Mouse (Mus musculus) stomach, embryonic 14.5 days (tissue): ENCODE measurements around the gene Scrg1. TPM values are rescaled to one million over a fixed set of nuclear protein-coding genes. Genes with fewer than 3 reads are reported as not detected.
"Not testable (repeated sequence)": the region's sequence is repeated elsewhere in the genome, so short reads cannot be mapped to it uniquely, and the experiment has no call there.

Source experiments
- ATAC-seq: fragments of 200-750 bp; cut with Nextera tagmentation; 2 replicates; pipeline ENCODE4 v1.8.0; 2017; ENCODE audit warnings: low read depth, moderate TSS enrichment; ENCODE audit not compliant: insufficient number of reproducible peaks, insufficient read depth, low FRiP score
- H3K27ac ChIP-seq: fragments of 300-500 bp; sonication (generic); 2 replicates; pipeline ENCODE4 v1.5.1; 2014; ENCODE audit warnings: mild to moderate bottlenecking, low read length, moderate library complexity, mixed read lengths
- H3K27me3 ChIP-seq: fragments of 300-500 bp; sonication (generic); 2 replicates; pipeline ENCODE4 v1.6.1; 2014; ENCODE audit warnings: low read length, control low read depth, mixed read lengths; ENCODE audit not compliant: control insufficient read depth, insufficient read depth
- H3K36me3 ChIP-seq: fragments of 300-500 bp; sonication (generic); 2 replicates; pipeline ENCODE4 v1.6.1; 2014; ENCODE audit warnings: mild to moderate bottlenecking, control low read depth, low read length, moderate library complexity, mixed read lengths; ENCODE audit not compliant: control insufficient read depth, insufficient read depth
- H3K4me1 ChIP-seq: fragments of 300-500 bp; sonication (generic); 2 replicates; pipeline ENCODE4 v1.6.1; 2014; ENCODE audit warnings: low read length, control low read depth, mixed read lengths; ENCODE audit not compliant: control insufficient read depth, insufficient read depth
- H3K4me2 ChIP-seq: fragments of 300-500 bp; sonication (generic); replicated peaks from 2 replicates; pipeline ENCODE4 v1.6.1; 2014; ENCODE audit warnings: low read depth, low read length, control low read depth
- H3K4me3 ChIP-seq: fragments of 300-500 bp; sonication (generic); 2 replicates; pipeline ENCODE4 v1.5.1; 2014; ENCODE audit warnings: low read depth, low read length, control low read depth
- H3K9ac ChIP-seq: fragments of 300-500 bp; sonication (generic); replicated peaks from 2 replicates; pipeline ENCODE4 v1.6.1; 2014; ENCODE audit warnings: low read depth, mild to moderate bottlenecking, control low read depth, low read length, moderate library complexity, mixed read lengths
- H3K9me3 ChIP-seq: fragments of 300-500 bp; sonication (generic); 2 replicates; pipeline ENCODE4 v1.6.1; 2016; ENCODE audit warnings: low read depth, low read length, control low read depth; ENCODE audit not compliant: control insufficient read depth
- WGBS: fragments of 180-500 bp; shearing (Covaris S2); extraction: QIAGEN DNeasy Blood & Tissue Kit; methylation state at CpG from one replicate; pipeline ENCODE4 v1.1.7; 2014; 5-methylcytosine and 5-hydroxymethylcytosine counted together
- polyA plus RNA-seq: library from polyadenylated mRNA; unstranded; fragments of >200 nt; fragmentation: Nextera tagmentation; extraction: Ambion mirVana; gene quantifications from 2 replicates; pipeline ENCODE4 v1.2.1, GENCODE M21; 2014

The Scrg1 gene
- polyA plus RNA-seq, 1 experiment from 2014 or later, result 0.64 TPM

- H3K4me2 ChIP-seq, H3K27me3 ChIP-seq, ATAC-seq, H3K9me3 ChIP-seq, H3K4me3 ChIP-seq, H3K4me1 ChIP-seq, H3K27ac ChIP-seq, H3K9ac ChIP-seq: not testable (repeated sequence)
- peaks cover 21% of the 10 kb centered on the region for H3K36me3 ChIP-seq
- 91% methylated on average over 4 of the region's 5 CpGs for WGBS
Observed at GRCm38 (mm10) chr8:57516685-57517084, 61.0 kb downstream of the Scrg1 start.

DNA sequence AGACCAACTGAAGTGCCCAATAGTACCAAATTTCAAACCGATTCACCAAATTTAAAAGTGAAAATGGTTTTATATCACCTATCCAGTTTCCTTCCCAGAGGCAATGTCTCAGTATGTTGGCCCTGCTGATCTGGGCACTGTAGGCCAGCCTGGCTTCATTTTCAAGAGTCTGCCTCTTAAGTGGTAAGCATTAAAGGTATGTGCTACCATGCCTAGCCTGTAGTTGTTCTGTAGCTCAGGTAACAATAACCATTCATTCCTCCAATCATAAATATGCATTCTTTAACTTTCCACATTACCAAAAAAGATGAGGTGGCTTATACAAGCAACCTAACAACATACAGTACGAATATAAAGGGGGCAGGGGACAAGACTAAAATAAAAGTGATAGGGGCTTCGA is 62.0 kb downstream of the Scrg1 start:
- no peaks in the 10 kb centered on the region for H3K9me3 ChIP-seq
- no peak for ATAC-seq
- no peaks in the 10 kb centered on the region; the same call in 1 of the 2 replicates for H3K4me1 ChIP-seq
- 88% methylated on average over 3 of the region's 3 CpGs for WGBS
- no peak overlapping the region for H3K4me2 ChIP-seq
- H3K27ac ChIP-seq, result no peak overlapping the region
- H3K36me3 ChIP-seq, result peaks cover 21% of the 10 kb centered on the region
- H3K9ac ChIP-seq, result no peak overlapping the region
- H3K4me3 ChIP-seq, result no peak overlapping the region
- H3K27me3 ChIP-seq, result no peaks in the 10 kb centered on the region

DNA sequence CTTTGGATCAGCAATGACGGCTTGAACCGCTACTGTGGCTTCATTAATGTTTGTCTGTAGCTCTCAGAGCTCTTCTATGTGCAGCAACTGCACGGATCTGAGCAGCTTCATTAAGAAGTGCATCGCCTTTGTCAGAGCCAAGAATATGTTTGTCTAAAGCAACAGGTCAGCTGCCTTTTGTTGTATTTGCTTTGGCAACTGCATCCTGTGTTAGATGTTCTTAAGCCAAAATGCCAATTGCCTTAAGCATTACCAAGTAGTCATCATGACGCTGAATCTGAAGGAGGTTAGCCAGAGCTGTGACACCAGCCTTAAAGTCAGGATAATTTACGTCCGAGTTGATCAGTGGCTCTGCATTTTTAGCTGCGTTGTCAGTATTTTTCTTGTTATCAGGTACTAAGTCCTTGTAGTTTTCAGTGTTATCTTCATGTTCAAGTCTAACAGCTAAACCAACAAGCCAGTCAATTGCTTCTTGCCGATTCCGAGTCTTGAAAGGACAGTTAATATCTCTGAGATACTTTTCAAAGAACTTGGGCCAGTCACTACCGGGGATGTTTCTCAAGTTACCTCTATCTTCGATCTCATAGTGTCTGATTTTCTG is 64.6 kb downstream of the Scrg1 start:
- Histone ChIP-seq H3K9me3 (no peaks in the 10 kb centered on the region), H3K4me3 (no peak overlapping the region), H3K27me3 (no peaks in the 10 kb centered on the region), H3K4me2 (no peak overlapping the region), H3K36me3 (peaks cover 12% of the 10 kb centered on the region), H3K4me1 (no peaks in the 10 kb centered on the region), H3K9ac (no peak overlapping the region), H3K27ac (no peak overlapping the region)
- ATAC-seq, result no peak
- 81% methylated on average over 12 of the region's 12 CpGs for WGBS

Other genes with a start within 250 kb of the Scrg1 start
- gene Hand2, start 134.9 kb upstream of the Scrg1 start, polyA plus RNA-seq, result 17.7 and 18.3 TPM in 2 replicates
- gene Sap30, start 31.9 kb downstream of the Scrg1 start, polyA plus RNA-seq, result 43.6 and 44.0 TPM in 2 replicates
- 360 and 410 TPM in 2 replicates for gene Hmgb2, start 56.0 kb downstream of the Scrg1 start, polyA plus RNA-seq
- gene Galnt7, start 197.1 kb downstream of the Scrg1 start, polyA plus RNA-seq, result 35.3 and 35.5 TPM in 2 replicates